Mouse (Mus musculus): ENCODE measurements at regions not wholly inside any gene's neighbourhood (a gene's known extent, or its start where the extent isn't known, plus 50 kb on each side); places are given as distances from the start of the nearest gene placed in this dataset.
A peak's percentile ranks its signal among the peaks of the same experiment; 100 is the strongest.

DNA sequence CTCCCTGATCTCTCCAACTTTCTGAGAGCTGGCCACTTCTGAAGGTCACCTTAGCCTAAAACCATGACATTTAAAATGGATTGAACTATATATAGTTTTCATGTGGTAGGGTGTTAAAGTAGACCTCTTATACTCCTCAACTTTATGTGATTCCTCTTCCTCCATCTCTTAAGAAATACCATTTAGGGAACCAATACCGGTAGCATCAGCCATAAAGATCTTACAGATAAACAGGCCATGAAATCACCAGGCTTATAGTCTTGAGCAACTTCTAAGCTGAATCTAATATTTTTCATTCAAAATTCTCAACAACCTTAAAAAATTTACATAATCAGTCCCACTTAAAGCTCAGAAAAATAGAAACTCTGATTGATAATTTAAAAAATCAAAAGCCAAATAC, 56.2 kb downstream of the Rpl36a-ps1 start:
- WGBS: 89% methylated on average over 1 of the region's 1 CpGs
- H3K27me3 ChIP-seq (ENCODE audit: control insufficient read depth, insufficient read depth, low read length): no peaks in the 10 kb centered on the region
- H3K4me2 ChIP-seq (ENCODE audit: low read length): no peak overlapping the region
- no peak overlapping the region for H3K27ac ChIP-seq (replicated peaks in 1 of 2; ENCODE audit: control insufficient read depth in 1 of 2, insufficient read depth in 1 of 2, low read depth in 2 of 2, low read length in 2 of 2)
- no peak overlapping the region for H3K9ac ChIP-seq (ENCODE audit: low read length)
- H3K4me1 ChIP-seq (ENCODE audit: control insufficient read depth in 2 of 2, insufficient read depth in 2 of 2, low read length in 2 of 2): no peaks in the 10 kb centered on the region
- peaks cover 3% of the 10 kb centered on the region; the same call in 1 of the 2 replicates for H3K9me3 ChIP-seq (ENCODE audit: control insufficient read depth, low read length)
- no peak for ATAC-seq (ENCODE audit: insufficient number of reproducible peaks, insufficient read depth, low FRiP score, low read depth)
- H3K36me3 ChIP-seq (ENCODE audit: control insufficient read depth, insufficient read depth, low read length): no peaks in the 10 kb centered on the region
- H3K4me3 ChIP-seq (ENCODE audit: control insufficient read depth in 1 of 2, insufficient read depth in 1 of 2, low read depth in 1 of 2, low read length in 2 of 2): no peak overlapping the region

- WGBS: 76% methylated on average over 2 of the region's 2 CpGs
Measured at GRCm38 (mm10) chr14:98937373-98937772, 56.7 kb downstream of the Rpl36a-ps1 start.

GRCm38 (mm10) chr14:98933371-98933916, 60.7 kb downstream of the Rpl36a-ps1 start:
- no peak overlapping the region for H3K4me2 ChIP-seq (ENCODE audit: low read length)
- no peaks in the 10 kb centered on the region for H3K36me3 ChIP-seq (ENCODE audit: control insufficient read depth, insufficient read depth, low read length)
- H3K9ac ChIP-seq (ENCODE audit: low read length): no peak overlapping the region
- H3K4me1 ChIP-seq (ENCODE audit: control insufficient read depth in 2 of 2, insufficient read depth in 2 of 2, low read length in 2 of 2): no peaks in the 10 kb centered on the region
- H3K9me3 ChIP-seq (ENCODE audit: control insufficient read depth, low read length): no peaks in the 10 kb centered on the region
- H3K27me3 ChIP-seq (ENCODE audit: control insufficient read depth, insufficient read depth, low read length): no peaks in the 10 kb centered on the region
- H3K27ac ChIP-seq (replicated peaks in 1 of 2; ENCODE audit: control insufficient read depth in 1 of 2, insufficient read depth in 1 of 2, low read depth in 2 of 2, low read length in 2 of 2): no peak overlapping the region
- no peak for ATAC-seq (ENCODE audit: insufficient number of reproducible peaks, insufficient read depth, low FRiP score, low read depth)
- 27% methylated on average over 3 of the region's 3 CpGs for WGBS
- no peak overlapping the region for H3K4me3 ChIP-seq (ENCODE audit: control insufficient read depth in 1 of 2, insufficient read depth in 1 of 2, low read depth in 1 of 2, low read length in 2 of 2)

More at GRCm38 (mm10) chr14:98937373-98937772, 56.7 kb downstream of the Rpl36a-ps1 start:
- Histone ChIP-seq H3K36me3 (ENCODE audit: control insufficient read depth, insufficient read depth, low read length) (no peaks in the 10 kb centered on the region), H3K9ac (ENCODE audit: low read length) (no peak overlapping the region), H3K4me3 (ENCODE audit: control insufficient read depth in 1 of 2, insufficient read depth in 1 of 2, low read depth in 1 of 2, low read length in 2 of 2) (no peak overlapping the region), H3K4me1 (ENCODE audit: control insufficient read depth in 2 of 2, insufficient read depth in 2 of 2, low read length in 2 of 2) (no peaks in the 10 kb centered on the region), H3K4me2 (ENCODE audit: low read length) (no peak overlapping the region), H3K27me3 (ENCODE audit: control insufficient read depth, insufficient read depth, low read length) (no peaks in the 10 kb centered on the region), H3K27ac (replicated peaks in 1 of 2; ENCODE audit: control insufficient read depth in 1 of 2, insufficient read depth in 1 of 2, low read depth in 2 of 2, low read length in 2 of 2) (no peak overlapping the region), H3K9me3 (ENCODE audit: control insufficient read depth, low read length) (no peaks in the 10 kb centered on the region)
- no peak for ATAC-seq (ENCODE audit: insufficient number of reproducible peaks, insufficient read depth, low FRiP score, low read depth)

DNA sequence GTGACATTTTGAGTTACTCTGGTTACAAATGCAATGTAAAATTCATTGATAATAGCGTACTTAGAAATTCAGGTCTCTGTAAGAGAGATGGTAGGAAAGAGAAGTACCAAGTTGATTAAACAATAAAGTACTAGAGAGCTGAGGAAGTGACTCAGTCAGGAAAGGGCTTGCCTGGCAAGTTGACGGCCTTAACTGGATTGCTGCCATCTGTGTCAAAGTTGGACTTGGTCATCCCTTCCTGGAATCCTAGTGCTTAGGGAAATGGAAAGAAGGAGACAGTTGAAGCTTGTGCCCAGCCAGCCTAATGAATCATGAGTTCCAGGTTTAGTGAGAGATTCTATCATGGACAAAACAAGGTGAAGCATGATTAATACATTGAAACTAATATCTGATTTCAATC, 64.8 kb downstream of the Rpl36a-ps1 start:
- H3K4me2 ChIP-seq (ENCODE audit: low read length): no peak overlapping the region
- no peak for ATAC-seq (ENCODE audit: insufficient number of reproducible peaks, insufficient read depth, low FRiP score, low read depth)
- no peaks in the 10 kb centered on the region for H3K9me3 ChIP-seq (ENCODE audit: control insufficient read depth, low read length)
- no peaks in the 10 kb centered on the region for H3K4me1 ChIP-seq (ENCODE audit: control insufficient read depth in 2 of 2, insufficient read depth in 2 of 2, low read length in 2 of 2)
- H3K9ac ChIP-seq (ENCODE audit: low read length): no peak overlapping the region
- H3K4me3 ChIP-seq (ENCODE audit: control insufficient read depth in 1 of 2, insufficient read depth in 1 of 2, low read depth in 1 of 2, low read length in 2 of 2): no peak overlapping the region
- H3K27ac ChIP-seq (replicated peaks in 1 of 2; ENCODE audit: control insufficient read depth in 1 of 2, insufficient read depth in 1 of 2, low read depth in 2 of 2, low read length in 2 of 2): no peak overlapping the region
- WGBS: 59% methylated on average over 2 of the region's 2 CpGs
- H3K36me3 ChIP-seq (ENCODE audit: control insufficient read depth, insufficient read depth, low read length): no peaks in the 10 kb centered on the region
- H3K27me3 ChIP-seq (ENCODE audit: control insufficient read depth, insufficient read depth, low read length): no peaks in the 10 kb centered on the region

- 47% methylated on average over 5 of the region's 5 CpGs for WGBS
Measured at GRCm38 (mm10) chr14:98908234-98908633, 85.9 kb downstream of the Rpl36a-ps1 start.

GRCm38 (mm10) chr14:98898876-98899275, 95.2 kb downstream of the Rpl36a-ps1 start:
- Histone ChIP-seq H3K9ac (ENCODE audit: low read length) (no peak overlapping the region), H3K4me3 (ENCODE audit: control insufficient read depth in 1 of 2, insufficient read depth in 1 of 2, low read depth in 1 of 2, low read length in 2 of 2) (no peak overlapping the region), H3K27me3 (ENCODE audit: control insufficient read depth, insufficient read depth, low read length) (no peaks in the 10 kb centered on the region), H3K4me1 (ENCODE audit: control insufficient read depth in 2 of 2, insufficient read depth in 2 of 2, low read length in 2 of 2) (no peaks in the 10 kb centered on the region), H3K4me2 (ENCODE audit: low read length) (no peak overlapping the region), H3K27ac (replicated peaks in 1 of 2; ENCODE audit: control insufficient read depth in 1 of 2, insufficient read depth in 1 of 2, low read depth in 2 of 2, low read length in 2 of 2) (no peak overlapping the region), H3K9me3 (ENCODE audit: control insufficient read depth, low read length) (no peaks in the 10 kb centered on the region), H3K36me3 (ENCODE audit: control insufficient read depth, insufficient read depth, low read length) (no peaks in the 10 kb centered on the region)
- 77% methylated on average over 4 of the region's 4 CpGs for WGBS
- no peak for ATAC-seq (ENCODE audit: insufficient number of reproducible peaks, insufficient read depth, low FRiP score, low read depth)

More at GRCm38 (mm10) chr14:98908234-98908633, 85.9 kb downstream of the Rpl36a-ps1 start:
- Histone ChIP-seq H3K27ac (replicated peaks in 1 of 2; ENCODE audit: control insufficient read depth in 1 of 2, insufficient read depth in 1 of 2, low read depth in 2 of 2, low read length in 2 of 2) (peak overlapping the region; percentile 1 to 27; a peak in 2 of 4 replicates), H3K4me2 (ENCODE audit: low read length) (no peak overlapping the region), H3K4me1 (ENCODE audit: control insufficient read depth in 2 of 2, insufficient read depth in 2 of 2, low read length in 2 of 2) (0 out of 4 replicates have a peak, but pooled peaks cover 2 to 4% of the 10 kb centered on the region in 2 experiments), H3K36me3 (ENCODE audit: control insufficient read depth, insufficient read depth, low read length) (no peaks in the 10 kb centered on the region), H3K9me3 (ENCODE audit: control insufficient read depth, low read length) (no peaks in the 10 kb centered on the region), H3K27me3 (ENCODE audit: control insufficient read depth, insufficient read depth, low read length) (no peaks in the 10 kb centered on the region), H3K4me3 (ENCODE audit: control insufficient read depth in 1 of 2, insufficient read depth in 1 of 2, low read depth in 1 of 2, low read length in 2 of 2) (no peak overlapping the region), H3K9ac (ENCODE audit: low read length) (no peak overlapping the region)
- ATAC-seq (ENCODE audit: insufficient number of reproducible peaks, insufficient read depth, low FRiP score, low read depth): no peak

GRCm38 (mm10) chr14:98897390-98897789, 96.7 kb downstream of the Rpl36a-ps1 start:
- Histone ChIP-seq H3K27ac (replicated peaks in 1 of 2; ENCODE audit: control insufficient read depth in 1 of 2, insufficient read depth in 1 of 2, low read depth in 2 of 2, low read length in 2 of 2) (no peak overlapping the region), H3K9ac (ENCODE audit: low read length) (no peak overlapping the region), H3K36me3 (ENCODE audit: control insufficient read depth, insufficient read depth, low read length) (no peaks in the 10 kb centered on the region), H3K4me1 (ENCODE audit: control insufficient read depth in 2 of 2, insufficient read depth in 2 of 2, low read length in 2 of 2) (no peaks in the 10 kb centered on the region), H3K9me3 (ENCODE audit: control insufficient read depth, low read length) (no peaks in the 10 kb centered on the region), H3K4me2 (ENCODE audit: low read length) (no peak overlapping the region), H3K27me3 (ENCODE audit: control insufficient read depth, insufficient read depth, low read length) (no peaks in the 10 kb centered on the region), H3K4me3 (ENCODE audit: control insufficient read depth in 1 of 2, insufficient read depth in 1 of 2, low read depth in 1 of 2, low read length in 2 of 2) (no peak overlapping the region)
- no peak for ATAC-seq (ENCODE audit: insufficient number of reproducible peaks, insufficient read depth, low FRiP score, low read depth)
- WGBS: 79% methylated on average over 1 of the region's 1 CpGs

- Histone ChIP-seq H3K4me2 (ENCODE audit: low read length) (no peak overlapping the region), H3K36me3 (ENCODE audit: control insufficient read depth, insufficient read depth, low read length) (no peaks in the 10 kb centered on the region), H3K9ac (ENCODE audit: low read length) (no peak overlapping the region), H3K27ac (replicated peaks in 1 of 2; ENCODE audit: control insufficient read depth in 1 of 2, insufficient read depth in 1 of 2, low read depth in 2 of 2, low read length in 2 of 2) (no peak overlapping the region), H3K4me3 (ENCODE audit: control insufficient read depth in 1 of 2, insufficient read depth in 1 of 2, low read depth in 1 of 2, low read length in 2 of 2) (no peak overlapping the region), H3K4me1 (ENCODE audit: control insufficient read depth in 2 of 2, insufficient read depth in 2 of 2, low read length in 2 of 2) (no peaks in the 10 kb centered on the region), H3K9me3 (ENCODE audit: control insufficient read depth, low read length) (no peaks in the 10 kb centered on the region), H3K27me3 (ENCODE audit: control insufficient read depth, insufficient read depth, low read length) (no peaks in the 10 kb centered on the region)
- 94% methylated on average over 1 of the region's 1 CpGs for WGBS
- no peak for ATAC-seq (ENCODE audit: insufficient number of reproducible peaks, insufficient read depth, low FRiP score, low read depth)
Measured at GRCm38 (mm10) chr14:98895933-98896332, 98.2 kb downstream of the Rpl36a-ps1 start.
